Mouse (Mus musculus) left cerebral cortex, adult 2 months (tissue): ENCODE results near the gene Mcm9. TPM values are rescaled to one million over a fixed set of nuclear protein-coding genes. Genes with fewer than 3 reads are reported as not detected.
"Not testable (repeated sequence)": the region's sequence is repeated elsewhere in the genome, so short reads cannot be mapped to it uniquely, and the experiment has no call there.

Experiments
- DNase-seq, 2 experiments: peaks; one replicate each; pipeline ENCODE4 v3.0.0; 2021 to 2022; ENCODE audit warnings: low spot score in 2 of 2, mixed read lengths in 1 of 2; ENCODE audit errors: extremely low spot score in 1 of 2
- H3K27ac ChIP-seq: fragments of 200-600 bp; 2 replicates; pipeline ENCODE4 v1.8.1; 2022
- H3K4me3 ChIP-seq: fragments of 200-600 bp; 2 replicates; pipeline ENCODE4 v1.8.1; 2022
- CTCF ChIP-seq: fragments of 200-600 bp; IDR thresholded peaks from 2 replicates; pipeline ENCODE4 v1.8.1; 2022; ENCODE audit warnings: antibody characterized with exemption, mild to moderate bottlenecking, moderate library complexity
- intact Hi-C: fragments of 180-260 bp; cut with DNase I; formaldehyde crosslinking; loops from one replicate; pipeline ENCODE4 v1.15.1; 2025
- long read RNA-seq, 2 experiments: library from polyadenylated mRNA; stranded (forward); transcript quantifications; one replicate each; pipeline ENCODE4 v2.0.0; 2021; ENCODE audit warnings: borderline mapping rate in 2 of 2
- total RNA-seq, 2 experiments: library from RNA; stranded (reverse); gene quantifications; 2 replicates each; pipeline ENCODE4 v1.2.3; 2021

Gene Mcm9
- 1 to 10 TPM; 5.6 to 6.0 TPM for total RNA-seq
- long read RNA-seq, experiment 1, partial matches to known transcripts, result 1 of 4 reads
- long read RNA-seq, experiment 1, other reads (novel, unspliced or antisense), result 3 of 4 reads
- long read RNA-seq, experiment 2, partial matches to known transcripts, result 1 of 5 reads
- long read RNA-seq, experiment 2, other reads (novel, unspliced or antisense), result 4 of 5 reads

DNA sequence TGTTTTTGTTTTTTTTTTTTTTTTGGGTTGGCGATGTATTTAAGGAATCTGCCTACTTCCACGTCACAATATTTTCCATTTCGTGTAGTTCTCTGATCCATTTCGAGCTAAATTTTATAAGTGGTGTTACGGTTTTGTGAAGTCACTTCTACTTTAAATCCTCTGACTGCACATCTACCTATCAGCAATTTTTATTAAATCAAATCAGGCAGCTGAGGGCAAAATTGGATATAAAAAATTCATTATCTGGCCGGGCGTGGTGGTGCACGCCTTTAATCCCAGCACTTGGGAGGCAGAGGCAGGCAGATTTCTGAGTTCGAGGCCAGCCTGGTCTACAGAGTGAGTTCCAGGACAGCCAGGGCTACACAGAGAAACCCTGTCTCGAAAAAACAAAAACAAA, at the start of gene Mcm9:
Gene Mcm9, minus strand, starts transcription at position 101 of the 400 bp plus-strand sequence.
- intact Hi-C loops, result not testable (repeated sequence)

DNA sequence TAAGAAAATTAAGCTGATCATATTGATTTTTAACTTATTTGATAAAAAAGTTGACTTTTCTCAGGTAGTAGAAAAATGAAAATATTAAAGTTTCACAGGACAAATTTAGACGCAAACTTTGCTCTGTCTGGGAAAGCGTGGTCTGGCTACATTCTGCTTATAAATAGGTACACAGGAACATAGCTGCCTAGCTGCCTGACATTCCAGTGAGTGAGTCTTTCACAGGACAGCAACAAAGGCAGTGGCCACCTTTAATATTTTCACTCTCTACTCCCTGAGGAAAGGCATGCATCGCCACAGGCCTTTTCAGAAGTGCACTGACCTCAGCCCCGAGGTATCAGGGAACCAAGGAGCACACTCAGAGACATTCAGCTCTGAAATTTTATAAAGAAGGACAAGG, 31.5 kb upstream of the Mcm9 start:
- intact Hi-C loops, result no loop called here
- Histone ChIP-seq H3K4me3 (no peak overlapping the region), H3K27ac (no peak overlapping the region)
- TF ChIP-seq CTCF, result no peak
- DNase-seq, result no peak

More for the DNA sequence above, at the start of gene Mcm9:
- Histone ChIP-seq H3K4me3 (peak within 1 kb of the TSS; percentile 98), H3K27ac (peak within 1 kb of the TSS; percentile 82)
- not testable (repeated sequence) for DNase-seq

DNA sequence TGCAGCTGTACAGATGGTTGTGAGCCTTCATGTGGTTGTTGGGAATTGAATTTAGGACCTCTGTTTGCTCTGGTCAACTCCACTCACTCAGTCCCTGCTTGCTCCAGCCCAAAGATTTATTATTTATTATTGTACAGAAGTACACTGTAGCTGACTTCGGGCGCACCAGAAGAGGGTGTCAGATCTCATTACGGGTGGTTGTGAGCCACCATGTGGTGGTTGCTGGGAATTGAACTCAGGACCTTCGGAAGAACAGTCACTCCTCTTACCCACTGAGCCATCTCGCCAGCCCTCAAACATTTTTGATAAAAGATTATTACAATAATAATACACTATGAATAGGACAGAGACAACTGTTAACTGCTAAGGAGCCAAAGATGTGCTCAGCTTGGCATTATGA, 24.0 kb upstream of the Mcm9 start:
- H3K27ac ChIP-seq, H3K4me3 ChIP-seq, intact Hi-C loops, DNase-seq: not testable (repeated sequence)
- peak; percentile 12; the same call in 1 of the 2 replicates for TF ChIP-seq CTCF

DNA sequence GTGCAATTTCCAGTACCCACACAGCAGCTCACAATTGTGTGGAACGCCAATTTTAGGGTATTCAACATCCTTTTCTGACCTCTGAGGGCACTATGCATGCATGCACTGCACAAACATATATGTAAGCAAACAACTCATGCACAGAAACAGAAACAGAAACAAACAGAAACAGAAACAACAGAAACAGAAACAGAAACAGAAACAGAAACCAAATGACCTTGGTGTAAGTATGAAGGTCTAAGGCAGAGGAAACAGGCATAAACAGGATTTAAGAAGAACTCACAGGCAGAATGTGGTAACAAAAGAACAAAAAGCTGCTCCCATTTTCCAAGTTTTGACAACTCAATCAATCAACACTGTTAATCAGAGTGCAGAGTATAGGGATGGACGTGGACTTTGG, 20.4 kb upstream of the Mcm9 start:
- H3K4me3 ChIP-seq, result no peak overlapping the region
- intact Hi-C loops, result no loop called here
- H3K27ac ChIP-seq, result no peak overlapping the region
- no peak for DNase-seq
- no peak for TF ChIP-seq CTCF

DNA sequence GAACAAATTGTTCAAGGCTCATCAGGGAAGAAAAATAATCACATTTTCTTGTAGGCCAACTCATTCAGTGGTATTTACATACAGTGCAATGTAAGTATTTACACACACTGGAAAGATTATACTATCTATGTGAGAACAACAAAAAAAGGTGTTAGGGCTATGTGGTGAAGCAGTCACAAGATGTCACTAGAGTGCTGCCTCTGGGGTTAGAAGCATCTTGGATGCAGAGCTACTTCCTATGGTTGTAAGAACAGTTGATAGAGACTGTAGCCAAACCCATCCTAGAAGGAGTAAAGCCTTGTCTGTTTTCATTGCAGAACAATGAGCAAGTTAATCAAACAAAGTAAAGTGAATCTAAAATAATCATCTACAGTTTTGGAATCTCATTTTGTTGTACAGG, 11.3 kb upstream of the Mcm9 start:
- DNase-seq, result peak; percentile 38 to 41
- Histone ChIP-seq H3K27ac (no peak overlapping the region), H3K4me3 (no peak overlapping the region)
- peak; percentile 86 for TF ChIP-seq CTCF
- intact Hi-C loops, result loop anchor here (1.0 to 5.0 kb wide), 2 partner anchors 111 to 154 kb away; partner anchors contain the start of gene Fam184a

DNA sequence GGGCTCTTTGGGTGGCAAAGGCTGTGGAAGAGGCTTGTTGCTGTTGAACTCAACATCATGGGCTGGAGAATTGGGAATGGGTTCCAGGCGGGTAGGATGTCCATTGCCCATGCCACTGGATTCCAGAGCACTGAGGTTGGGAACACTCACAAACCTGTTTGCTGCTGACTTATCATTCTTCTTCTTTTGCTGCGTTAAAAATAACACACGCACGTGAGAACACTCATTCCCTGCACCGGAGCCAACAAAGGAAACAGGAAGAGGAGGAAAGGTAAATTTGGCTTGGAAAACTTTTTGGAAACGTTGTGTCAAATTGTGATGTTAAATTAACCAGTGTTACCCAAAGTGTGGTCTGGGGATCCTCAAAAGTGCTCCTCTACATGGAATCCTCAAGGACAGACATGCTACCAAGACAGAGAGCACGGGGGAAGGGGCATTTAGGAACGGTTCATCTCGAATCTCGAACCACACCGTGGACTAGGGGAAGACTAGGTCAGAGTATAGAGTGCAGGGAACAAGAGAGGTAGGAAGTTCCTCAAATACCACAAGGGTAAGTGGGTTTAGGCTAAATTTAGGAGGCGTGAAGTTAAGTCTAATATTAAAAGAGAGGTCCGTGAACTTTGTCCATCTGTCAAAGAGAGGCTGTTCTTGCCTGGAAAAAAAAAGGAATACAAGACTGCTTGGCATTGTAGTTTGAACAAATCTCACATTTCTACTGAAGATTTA, 5.2 kb upstream of the Mcm9 start:
- H3K27ac ChIP-seq, result no peak overlapping the region
- intact Hi-C loops, result no loop called here
- TF ChIP-seq CTCF, result no peak
- DNase-seq, result no peak
- H3K4me3 ChIP-seq, result no peak overlapping the region

DNA sequence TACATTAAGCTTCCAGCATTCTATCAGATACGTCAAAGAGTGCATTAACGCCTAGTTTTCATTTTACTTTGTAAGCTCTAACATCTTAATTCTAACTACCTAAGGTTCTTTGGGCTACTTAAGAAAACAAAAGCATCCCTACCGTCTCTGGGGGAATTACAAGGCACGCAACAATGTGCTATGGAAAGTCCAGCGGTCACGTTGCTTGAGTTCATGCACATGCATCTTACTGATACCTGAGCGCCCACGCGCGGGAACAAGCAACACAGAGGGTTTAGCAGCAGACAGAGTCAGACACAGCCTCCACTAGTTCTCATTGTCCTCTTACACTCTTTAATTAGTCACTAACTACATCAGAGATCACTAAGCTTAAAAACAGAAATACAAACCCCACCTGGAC, 3.9 kb upstream of the Mcm9 start:
- Histone ChIP-seq H3K4me3 (no peak overlapping the region), H3K27ac (no peak overlapping the region)
- no peak for TF ChIP-seq CTCF
- intact Hi-C loops, result no loop called here
- DNase-seq, result no peak

DNA sequence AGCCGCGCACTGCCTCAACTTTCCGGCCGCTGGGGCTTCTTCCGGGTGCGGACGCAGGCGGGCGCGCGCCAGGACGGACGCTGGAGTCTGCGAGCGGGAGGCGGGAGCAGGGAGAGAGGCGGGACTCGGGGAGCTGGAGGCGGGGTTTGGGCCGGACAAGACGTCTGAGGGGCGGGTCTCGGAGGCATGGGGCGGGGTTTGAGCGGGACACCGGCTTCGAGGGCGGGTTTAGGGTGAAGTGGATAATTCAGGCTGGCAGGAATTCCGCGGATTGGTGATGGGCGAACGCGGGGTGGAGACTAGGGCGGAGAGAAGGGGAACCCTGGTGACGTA, 355 bp downstream of the Mcm9 start:
- DNase-seq, result peak; percentile 95
- intact Hi-C loops, result loop anchor here (2.0 kb wide), 1 partner anchor 33 kb away; the partner anchor contains the start of gene Asf1a
- Histone ChIP-seq H3K27ac (peak overlapping the region; percentile 82), H3K4me3 (peak overlapping the region; percentile 98)
- no peak for TF ChIP-seq CTCF

DNA sequence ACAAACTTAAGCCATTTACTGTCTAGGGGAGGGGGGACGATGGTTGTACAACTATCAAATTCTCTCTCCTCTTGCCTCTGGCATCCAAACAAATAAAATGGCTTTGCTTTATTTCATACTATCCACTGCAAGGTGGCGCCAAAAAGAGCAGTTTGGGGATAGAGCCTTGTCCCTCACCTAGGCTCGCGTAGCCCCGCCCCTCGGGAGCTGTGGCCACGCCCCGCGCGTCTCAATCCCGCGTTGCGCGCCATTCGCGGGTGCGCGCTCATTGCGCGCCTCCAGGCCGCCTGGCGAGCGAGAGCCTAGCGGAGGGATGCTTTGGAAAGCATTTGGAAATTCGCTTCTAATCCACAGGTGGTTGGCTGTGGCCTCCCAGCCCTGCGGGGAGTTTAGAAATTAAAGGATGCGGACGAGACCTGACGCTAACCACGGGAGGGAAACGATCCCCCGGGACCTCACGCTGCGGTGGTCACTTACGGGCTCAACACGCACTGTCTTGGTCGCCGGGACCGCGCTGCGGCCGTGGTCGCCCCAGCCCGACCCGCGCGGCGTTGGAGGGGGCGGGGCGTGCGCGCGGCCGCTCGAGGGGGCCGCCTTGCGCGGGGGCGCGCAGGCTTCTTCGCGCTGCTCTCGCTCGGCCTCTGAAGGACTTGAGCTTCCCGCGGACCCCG, 857 bp downstream of the Mcm9 start:
- intact Hi-C loops, result loop anchor here (2.0 kb wide), 1 partner anchor 33 kb away; the partner anchor contains the start of gene Asf1a
- TF ChIP-seq CTCF, result peak; percentile 40
- DNase-seq, result peak; percentile 91 to 92
- H3K4me3 ChIP-seq, result peak overlapping the region; percentile 98
- peak overlapping the region; percentile 82 for H3K27ac ChIP-seq

DNA sequence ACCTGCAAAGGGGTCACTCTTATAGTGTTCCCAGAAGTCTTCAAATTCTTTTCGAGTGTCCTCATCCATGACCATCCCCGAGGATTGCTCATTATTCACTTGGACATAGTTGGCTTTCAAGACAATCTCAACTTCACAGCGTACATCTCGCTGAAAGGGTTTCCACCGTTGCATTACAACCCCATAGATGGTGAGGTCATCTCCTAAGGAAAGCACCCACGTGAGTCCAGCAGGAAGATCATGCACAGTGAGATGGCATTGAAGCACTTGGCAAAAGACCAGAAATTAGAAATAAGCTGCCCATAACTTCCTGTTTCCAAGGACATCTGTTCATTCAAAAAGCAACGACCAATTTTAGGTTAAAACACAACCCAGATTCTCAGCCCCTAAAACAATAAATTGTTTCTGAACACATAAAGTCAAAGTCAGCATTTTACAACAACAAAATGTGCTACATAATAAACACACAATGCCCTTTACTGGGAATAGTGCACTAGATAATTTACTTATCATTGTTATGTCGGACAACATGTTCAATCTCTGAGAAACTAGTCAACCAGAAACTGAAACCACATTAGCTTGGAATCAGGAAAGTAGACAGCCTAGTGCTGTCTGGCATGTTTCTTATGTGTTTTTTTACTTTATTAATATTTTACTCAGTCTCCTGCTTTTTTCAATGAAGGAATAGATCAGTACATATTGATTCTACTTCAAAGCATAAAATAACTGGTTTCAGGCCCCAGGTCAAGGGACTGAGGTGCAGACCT, 14.2 kb downstream of the Mcm9 start:
- intact Hi-C loops, result no loop called here
- Histone ChIP-seq H3K4me3 (no peak overlapping the region), H3K27ac (no peak overlapping the region)
- DNase-seq, result no peak
- no peak for TF ChIP-seq CTCF

DNA sequence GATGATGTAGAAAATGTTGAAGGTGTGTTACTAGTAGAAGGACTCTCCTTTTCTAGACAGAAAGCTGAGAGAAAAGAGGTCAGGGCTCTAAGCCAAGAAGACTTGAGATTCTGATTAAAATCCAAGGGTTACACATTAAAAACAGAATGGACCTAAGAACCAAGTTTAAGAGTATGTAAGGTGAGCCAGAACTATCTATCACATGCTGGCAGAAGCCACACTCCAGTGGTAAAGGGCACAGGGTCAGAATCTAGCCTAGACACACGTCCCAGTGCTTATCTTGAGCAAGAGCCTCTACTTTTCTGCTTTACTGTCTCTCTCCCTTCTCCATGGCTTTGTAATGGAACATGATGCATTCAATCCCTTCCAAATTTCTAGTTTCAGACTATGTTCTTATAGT, 16.3 kb downstream of the Mcm9 start:
- TF ChIP-seq CTCF, result no peak
- H3K4me3 ChIP-seq, result no peak overlapping the region
- H3K27ac ChIP-seq, result no peak overlapping the region
- intact Hi-C loops, result no loop called here
- DNase-seq, result no peak

DNA sequence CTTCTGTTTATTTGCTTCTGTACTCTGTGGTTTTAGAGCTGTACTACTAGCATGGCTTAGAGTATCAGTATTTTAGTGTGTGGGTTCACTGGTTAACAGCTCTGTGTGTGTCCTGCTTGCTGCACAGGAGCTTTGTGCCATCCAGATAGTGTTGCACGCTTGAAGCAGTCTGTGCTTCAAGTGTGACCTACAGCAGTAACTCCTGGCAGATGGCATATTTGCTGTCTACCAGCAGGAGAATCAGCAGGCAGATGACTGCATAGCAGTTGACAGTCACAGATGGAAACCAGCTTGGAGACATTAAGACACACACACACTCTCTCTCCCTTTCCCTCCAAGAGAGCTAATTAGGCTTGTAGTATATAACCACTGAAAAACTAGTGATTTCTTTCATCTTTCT, 18.1 kb downstream of the Mcm9 start:
- no peak for DNase-seq
- intact Hi-C loops, result no loop called here
- no peak; the same call in 1 of the 2 replicates for TF ChIP-seq CTCF
- Histone ChIP-seq H3K27ac (no peak overlapping the region), H3K4me3 (no peak overlapping the region)
